Mouse (Mus musculus): ENCODE data around the gene Kdm6b. TPM values are rescaled to one million over a fixed set of nuclear protein-coding genes. Genes with fewer than 3 reads are reported as not detected.

Gene Kdm6b
- polyA plus RNA-seq, 1 experiment from 2014 or later = 4.0 TPM

- ATAC-seq (ENCODE audit: insufficient read depth) = peak; percentile 9; the same call in 1 of the 2 replicates
- Histone ChIP-seq H3K4me3 (replicated peaks) (peak overlapping the region; percentile 69), H3K36me3 (replicated peaks) (peaks cover 15% of the 10 kb centered on the region), H3K4me1 (replicated peaks) (peaks cover 94% of the 10 kb centered on the region), H3K9ac (peak overlapping the region; percentile 83), H3K9me3 (replicated peaks) (no peaks in the 10 kb centered on the region), H3K27ac (replicated peaks) (peak overlapping the region; percentile 92), H3K4me2 (peak overlapping the region; percentile 100), H3K27me3 (peaks cover 13% of the 10 kb centered on the region)
- WGBS (ENCODE audit: insufficient replicate concordance) = under 1% methylated on average over 39 of the region's 39 CpGs
Observed at GRCm38 (mm10) chr11:69411538-69412203, 1.8 kb downstream of the Kdm6b start.

GRCm38 (mm10) chr11:69411073-69411535, 2.4 kb downstream of the Kdm6b start:
- Histone ChIP-seq H3K27ac (replicated peaks) (peak overlapping the region; percentile 92), H3K36me3 (replicated peaks) (peaks cover 20% of the 10 kb centered on the region), H3K9ac (peak overlapping the region; percentile 83), H3K4me3 (replicated peaks) (peak overlapping the region; percentile 69), H3K4me2 (peak overlapping the region; percentile 100), H3K9me3 (replicated peaks) (no peaks in the 10 kb centered on the region), H3K27me3 (peaks cover 12% of the 10 kb centered on the region; the same call in 1 of the 2 replicates), H3K4me1 (replicated peaks) (peaks cover 92% of the 10 kb centered on the region)
- WGBS (ENCODE audit: insufficient replicate concordance) = under 1% methylated on average over 26 of the region's 26 CpGs
- ATAC-seq (ENCODE audit: insufficient read depth) = peak; percentile 27

- Histone ChIP-seq H3K27ac (replicated peaks) (peak overlapping the region; percentile 92), H3K4me3 (replicated peaks) (peak overlapping the region; percentile 69), H3K9ac (peak overlapping the region; percentile 83), H3K9me3 (replicated peaks) (no peaks in the 10 kb centered on the region), H3K36me3 (replicated peaks) (peaks cover 27% of the 10 kb centered on the region), H3K4me2 (peak overlapping the region; percentile 100), H3K4me1 (replicated peaks) (peaks cover 87% of the 10 kb centered on the region), H3K27me3 (peaks cover 7% of the 10 kb centered on the region; the same call in 1 of the 2 replicates)
- WGBS (ENCODE audit: insufficient replicate concordance) = under 1% methylated on average over 41 of the region's 41 CpGs
- no peak for ATAC-seq (ENCODE audit: insufficient read depth)
Observed at GRCm38 (mm10) chr11:69410310-69411072, 3.0 kb downstream of the Kdm6b start.

GRCm38 (mm10) chr11:69410045-69410309, 3.5 kb downstream of the Kdm6b start:
- H3K4me3 ChIP-seq (replicated peaks) = peak overlapping the region; percentile 69
- ATAC-seq (ENCODE audit: insufficient read depth) = no peak
- peaks cover 81% of the 10 kb centered on the region for H3K4me1 ChIP-seq (replicated peaks)
- peak overlapping the region; percentile 92 for H3K27ac ChIP-seq (replicated peaks)
- H3K36me3 ChIP-seq (replicated peaks) = peaks cover 32% of the 10 kb centered on the region
- peak overlapping the region; percentile 100 for H3K4me2 ChIP-seq
- H3K9ac ChIP-seq = peak overlapping the region; percentile 83
- no peaks in the 10 kb centered on the region for H3K9me3 ChIP-seq (replicated peaks)
- WGBS (ENCODE audit: insufficient replicate concordance) = under 1% methylated on average over 18 of the region's 18 CpGs
- 0 out of 2 replicates have a peak, but pooled peaks cover 2% of the 10 kb centered on the region for H3K27me3 ChIP-seq

- Histone ChIP-seq H3K27ac (replicated peaks) (peak overlapping the region; percentile 92), H3K36me3 (replicated peaks) (peaks cover 36% of the 10 kb centered on the region), H3K4me1 (replicated peaks) (peaks cover 77% of the 10 kb centered on the region), H3K9me3 (replicated peaks) (no peaks in the 10 kb centered on the region), H3K27me3 (no peaks in the 10 kb centered on the region), H3K4me2 (peak overlapping the region; percentile 100), H3K9ac (peak overlapping the region; percentile 83), H3K4me3 (replicated peaks) (peak overlapping the region; percentile 69)
- WGBS (ENCODE audit: insufficient replicate concordance) = under 1% methylated on average over 46 of the region's 46 CpGs
- ATAC-seq (ENCODE audit: insufficient read depth) = peak; percentile 17; the same call in 1 of the 2 replicates
Observed at GRCm38 (mm10) chr11:69409378-69410044, 4.0 kb downstream of the Kdm6b start.

- Histone ChIP-seq H3K4me3 (replicated peaks) (peak overlapping the region; percentile 69), H3K4me2 (peak overlapping the region; percentile 100), H3K36me3 (replicated peaks) (peaks cover 44% of the 10 kb centered on the region), H3K9ac (peak overlapping the region; percentile 83), H3K4me1 (replicated peaks) (peaks cover 69% of the 10 kb centered on the region), H3K27me3 (no peaks in the 10 kb centered on the region), H3K9me3 (replicated peaks) (no peaks in the 10 kb centered on the region), H3K27ac (replicated peaks) (peak overlapping the region; percentile 92)
- WGBS (ENCODE audit: insufficient replicate concordance) = under 1% methylated on average over 33 of the region's 33 CpGs
- ATAC-seq (ENCODE audit: insufficient read depth) = peak; percentile 83
Observed at GRCm38 (mm10) chr11:69408541-69409377, 4.7 kb downstream of the Kdm6b start.

- Histone ChIP-seq H3K27ac (replicated peaks) (no peak overlapping the region; the same call in 1 of the 2 replicates), H3K9ac (no peak overlapping the region), H3K9me3 (replicated peaks) (no peaks in the 10 kb centered on the region), H3K4me1 (replicated peaks) (peaks cover 58% of the 10 kb centered on the region), H3K36me3 (replicated peaks) (peaks cover 49% of the 10 kb centered on the region), H3K4me2 (peak overlapping the region; percentile 100), H3K4me3 (replicated peaks) (no peak overlapping the region; the same call in 1 of the 2 replicates), H3K27me3 (no peaks in the 10 kb centered on the region)
- no peak for ATAC-seq (ENCODE audit: insufficient read depth)
- WGBS (ENCODE audit: insufficient replicate concordance) = 78% methylated on average over 4 of the region's 4 CpGs
Observed at GRCm38 (mm10) chr11:69407724-69408004, 5.8 kb downstream of the Kdm6b start.

- Histone ChIP-seq H3K36me3 (replicated peaks) (peaks cover 52% of the 10 kb centered on the region), H3K9ac (no peak overlapping the region), H3K4me2 (peak overlapping the region; percentile 100; the same call in 1 of the 2 replicates), H3K9me3 (replicated peaks) (no peaks in the 10 kb centered on the region), H3K4me1 (replicated peaks) (peaks cover 53% of the 10 kb centered on the region), H3K27me3 (no peaks in the 10 kb centered on the region), H3K27ac (replicated peaks) (no peak overlapping the region), H3K4me3 (replicated peaks) (no peak overlapping the region)
- WGBS (ENCODE audit: insufficient replicate concordance) = 84% methylated on average over 16 of the region's 16 CpGs
- no peak for ATAC-seq (ENCODE audit: insufficient read depth)
Observed at GRCm38 (mm10) chr11:69406867-69407723, 6.4 kb downstream of the Kdm6b start.

- peaks cover 60% of the 10 kb centered on the region for H3K36me3 ChIP-seq (replicated peaks)
- ATAC-seq (ENCODE audit: insufficient read depth) = no peak
Observed at GRCm38 (mm10) chr11:69406282-69406681, 7.2 kb downstream of the Kdm6b start.

More at GRCm38 (mm10) chr11:69406282-69406681, 7.2 kb downstream of the Kdm6b start:
- 88% methylated on average over 19 of the region's 19 CpGs for WGBS (ENCODE audit: insufficient replicate concordance)
- Histone ChIP-seq H3K4me1 (replicated peaks) (peaks cover 49% of the 10 kb centered on the region), H3K27me3 (no peaks in the 10 kb centered on the region), H3K4me2 (no peak overlapping the region), H3K9me3 (replicated peaks) (no peaks in the 10 kb centered on the region), H3K4me3 (replicated peaks) (no peak overlapping the region), H3K9ac (no peak overlapping the region), H3K27ac (replicated peaks) (no peak overlapping the region)

All from liver, embryonic 15.5 days (tissue).